Mouse (Mus musculus) spleen, embryonic (tissue): ENCODE measurements at regions not wholly inside any gene's neighbourhood (a gene's known extent, or its start where the extent isn't known, plus 50 kb on each side); places are given as distances from the start of the nearest gene placed in this dataset.
"Not testable (repeated sequence)": the region's sequence is repeated elsewhere in the genome, so short reads cannot be mapped to it uniquely, and the experiment has no call there.

Experiments
- CTCF ChIA-PET: fragments of 350-600 bp; sonication (Branson Sonifier 250); formaldehyde crosslinking; loops from one replicate; lab custom pipeline; 2022; lab: Charles Lee

- CTCF ChIA-PET, result no interaction called here
Measured at GRCm38 (mm10) chr3:120531880-120532580, 639.5 kb downstream of the Rwdd3 start.

GRCm38 (mm10) chr3:120511651-120512050 is 659.8 kb downstream of the Rwdd3 start:
- CTCF ChIA-PET, result no interaction called here

- CTCF ChIA-PET, result no interaction called here
Measured at GRCm38 (mm10) chr3:120498937-120499336, 672.6 kb downstream of the Rwdd3 start.

GRCm38 (mm10) chr3:120477934-120478333 is 693.6 kb downstream of the Rwdd3 start:
- CTCF ChIA-PET, result no interaction called here

- CTCF ChIA-PET, result no interaction called here
Measured at GRCm38 (mm10) chr3:120477232-120477631, 693.0 kb upstream of the Ptbp2 start.

GRCm38 (mm10) chr3:120473645-120474038 is 689.4 kb upstream of the Ptbp2 start:
- CTCF ChIA-PET, result no interaction called here

GRCm38 (mm10) chr3:120472687-120473644 is 688.7 kb upstream of the Ptbp2 start:
- CTCF ChIA-PET, result no interaction called here

- CTCF ChIA-PET, result no interaction called here
Measured at GRCm38 (mm10) chr3:120471878-120472444, 687.7 kb upstream of the Ptbp2 start.

- CTCF ChIA-PET, result no interaction called here
Measured at GRCm38 (mm10) chr3:120468887-120469286, 684.6 kb upstream of the Ptbp2 start.

- CTCF ChIA-PET, result no interaction called here
Measured at GRCm38 (mm10) chr3:120460717-120461116, 676.5 kb upstream of the Ptbp2 start.

GRCm38 (mm10) chr3:120457912-120458311 is 673.6 kb upstream of the Ptbp2 start:
- CTCF ChIA-PET, result no interaction called here

GRCm38 (mm10) chr3:120441127-120441526 is 656.9 kb upstream of the Ptbp2 start:
- CTCF ChIA-PET, result no interaction called here

GRCm38 (mm10) chr3:120430285-120430684 is 646.0 kb upstream of the Ptbp2 start:
- CTCF ChIA-PET, result no interaction called here

GRCm38 (mm10) chr3:120416634-120417033 is 632.4 kb upstream of the Ptbp2 start:
- CTCF ChIA-PET, result interaction anchor here (0.6 kb wide), 1 partner anchor 1819 kb away, joined by 4 read pairs; no protein-coding TSS in a partner anchor

GRCm38 (mm10) chr3:120375688-120376289 is 591.5 kb upstream of the Ptbp2 start:
- CTCF ChIA-PET, result no interaction called here

- CTCF ChIA-PET, result no interaction called here
Measured at GRCm38 (mm10) chr3:120342747-120343377, 558.6 kb upstream of the Ptbp2 start.

GRCm38 (mm10) chr3:120341882-120342281 is 557.6 kb upstream of the Ptbp2 start:
- CTCF ChIA-PET, result no interaction called here

GRCm38 (mm10) chr3:120335843-120336585 is 551.7 kb upstream of the Ptbp2 start:
- CTCF ChIA-PET, result no interaction called here

- CTCF ChIA-PET, result not testable (repeated sequence)
Measured at GRCm38 (mm10) chr3:120307042-120307441, 522.8 kb upstream of the Ptbp2 start.

- CTCF ChIA-PET, result no interaction called here
Measured at GRCm38 (mm10) chr3:120305608-120306007, 521.3 kb upstream of the Ptbp2 start.
